Mouse (Mus musculus): ENCODE measurements around the gene Prmt8. TPM values are rescaled to one million over a fixed set of nuclear protein-coding genes. Genes with fewer than 3 reads are reported as not detected.

Prmt8 gene
- polyA plus RNA-seq, 1 experiment, result not detected

GRCm38 (mm10) chr6:127768621-127769274, 524 bp downstream of the Prmt8 start:
- H3K4me3 ChIP-seq (ENCODE audit: insufficient read depth, poor library complexity, severe bottlenecking), result no peak overlapping the region
- no peak for TF ChIP-seq FOSL1 (IDR thresholded peaks at IDR 0.05; ENCODE audit: insufficient read depth, low read length, poor library complexity, severe bottlenecking)
- no peak for TF ChIP-seq CTCF (IDR thresholded peaks at IDR 0.05; ENCODE audit: control insufficient read depth, insufficient read depth, insufficient read length)
- TF ChIP-seq MYOD1 (IDR thresholded peaks at IDR 0.05; ENCODE audit: control insufficient read depth, insufficient read length, low read depth), result no peak
- TF ChIP-seq CEBPB (IDR thresholded peaks at IDR 0.05; ENCODE audit: low read depth), result no peak
- TF ChIP-seq MAX (IDR thresholded peaks at IDR 0.05), result no peak
- TF ChIP-seq MYOG (IDR thresholded peaks at IDR 0.05; ENCODE audit: control insufficient read depth, extremely low read depth, insufficient read length), result no peak
- TF ChIP-seq USF1 (IDR thresholded peaks at IDR 0.05; ENCODE audit: low read depth), result no peak
- H3K79me3 ChIP-seq (ENCODE audit: low read depth), result no peaks in the 10 kb centered on the region
- no peaks in the 10 kb centered on the region for H3K36me3 ChIP-seq (ENCODE audit: control insufficient read depth, insufficient read depth)
- H3K27me3 ChIP-seq (ENCODE audit: control insufficient read depth, insufficient read depth, insufficient read length), result no peaks in the 10 kb centered on the region
- no peaks in the 10 kb centered on the region for H3K79me2 ChIP-seq (ENCODE audit: control insufficient read depth, insufficient read depth)
- H3ac ChIP-seq (ENCODE audit: control insufficient read depth, insufficient read length, low read depth), result no peak overlapping the region

DNA sequence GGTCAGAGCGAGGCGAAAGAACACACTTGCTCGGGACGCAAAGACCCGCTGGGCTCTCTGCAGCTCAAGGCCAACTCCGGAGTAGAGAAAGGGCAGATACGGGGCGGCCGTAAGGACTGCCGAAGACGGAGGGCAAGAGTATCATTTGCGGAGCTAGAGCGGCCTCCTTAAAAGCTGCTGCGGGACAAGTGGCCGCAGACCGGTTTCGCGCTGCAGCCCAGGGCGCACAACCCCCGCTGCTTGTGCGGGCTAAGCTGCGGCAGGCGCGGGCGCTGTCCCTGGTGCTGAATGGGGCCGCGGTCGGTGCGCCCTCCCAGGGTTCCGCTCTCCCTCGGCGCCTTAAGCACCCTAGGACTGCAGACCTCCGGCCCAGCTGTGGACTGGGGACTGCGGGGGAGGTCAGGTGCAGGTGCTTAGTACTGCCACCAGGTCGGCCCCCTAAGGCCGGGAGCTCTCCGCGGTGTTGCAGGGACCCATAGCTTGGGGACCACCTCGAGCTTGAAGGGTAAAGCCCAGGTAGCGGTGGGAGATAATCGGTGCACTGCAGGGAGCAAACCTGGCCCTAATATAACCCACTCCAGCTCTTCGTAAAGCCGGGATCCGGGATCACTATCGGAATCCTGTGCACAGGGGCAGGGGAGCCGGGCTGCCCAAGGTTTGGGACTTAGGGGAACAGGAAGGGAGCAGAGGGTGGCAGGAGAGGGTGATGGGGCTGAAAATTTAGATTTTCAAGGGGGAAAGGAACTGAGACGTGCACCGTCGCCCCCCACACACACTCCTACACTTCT, 1.4 kb downstream of the Prmt8 start:
- TF ChIP-seq CTCF (IDR thresholded peaks at IDR 0.05; ENCODE audit: control insufficient read depth, insufficient read depth, insufficient read length) (no peak), MAX (IDR thresholded peaks at IDR 0.05) (no peak), FOSL1 (IDR thresholded peaks at IDR 0.05; ENCODE audit: insufficient read depth, low read length, poor library complexity, severe bottlenecking) (no peak), MYOD1 (IDR thresholded peaks at IDR 0.05; ENCODE audit: control insufficient read depth, insufficient read length, low read depth) (no peak), USF1 (IDR thresholded peaks at IDR 0.05; ENCODE audit: low read depth) (no peak), CEBPB (IDR thresholded peaks at IDR 0.05; ENCODE audit: low read depth) (no peak), MYOG (IDR thresholded peaks at IDR 0.05; ENCODE audit: control insufficient read depth, extremely low read depth, insufficient read length) (no peak)
- Histone ChIP-seq H3K79me3 (ENCODE audit: low read depth) (no peaks in the 10 kb centered on the region), H3K79me2 (ENCODE audit: control insufficient read depth, insufficient read depth) (no peaks in the 10 kb centered on the region), H3K36me3 (ENCODE audit: control insufficient read depth, insufficient read depth) (no peaks in the 10 kb centered on the region), H3ac (ENCODE audit: control insufficient read depth, insufficient read length, low read depth) (no peak overlapping the region), H3K4me3 (ENCODE audit: insufficient read depth, poor library complexity, severe bottlenecking) (no peak overlapping the region), H3K27me3 (ENCODE audit: control insufficient read depth, insufficient read depth, insufficient read length) (no peaks in the 10 kb centered on the region)

- Histone ChIP-seq H3K4me3 (ENCODE audit: insufficient read depth, poor library complexity, severe bottlenecking) (no peak overlapping the region), H3K79me3 (ENCODE audit: low read depth) (no peaks in the 10 kb centered on the region), H3K36me3 (ENCODE audit: control insufficient read depth, insufficient read depth) (no peaks in the 10 kb centered on the region), H3K27me3 (ENCODE audit: control insufficient read depth, insufficient read depth, insufficient read length) (no peaks in the 10 kb centered on the region), H3K79me2 (ENCODE audit: control insufficient read depth, insufficient read depth) (no peaks in the 10 kb centered on the region), H3ac (ENCODE audit: control insufficient read depth, insufficient read length, low read depth) (no peak overlapping the region)
- TF ChIP-seq FOSL1 (IDR thresholded peaks at IDR 0.05; ENCODE audit: insufficient read depth, low read length, poor library complexity, severe bottlenecking), result no peak
These were observed 2.0 kb downstream of the Prmt8 start for GRCm38 (mm10) chr6:127767201-127767705.

DNA sequence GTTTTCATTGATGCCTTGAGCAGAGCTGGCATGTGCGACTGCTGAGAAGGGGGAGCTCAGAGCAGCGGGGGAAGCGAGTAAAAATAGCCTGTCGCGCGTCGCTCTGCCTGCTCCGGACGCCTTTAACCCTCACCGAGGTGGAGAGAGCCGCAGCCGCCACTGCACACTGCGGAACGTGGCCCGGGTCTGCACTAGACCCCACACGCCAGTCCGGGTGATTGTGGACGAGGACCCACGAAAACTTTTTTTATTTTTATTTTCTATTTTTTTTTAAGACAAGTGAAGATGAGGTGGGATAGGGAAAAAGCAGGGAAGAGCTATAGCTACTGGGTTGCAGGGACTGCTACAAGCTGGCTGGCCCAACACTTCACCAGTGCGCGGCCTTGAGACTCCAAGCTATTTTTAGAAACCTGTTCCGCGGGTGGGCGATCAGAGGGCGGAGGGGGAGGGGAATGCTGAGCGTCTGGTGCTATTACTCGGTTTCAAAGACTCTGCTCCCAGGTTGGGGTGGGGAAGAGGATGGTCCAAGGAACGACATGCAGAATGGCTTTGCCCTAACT, 2.6 kb downstream of the Prmt8 start:
- TF ChIP-seq CEBPB (IDR thresholded peaks at IDR 0.05; ENCODE audit: low read depth), result no peak
- no peak for TF ChIP-seq MYOG (IDR thresholded peaks at IDR 0.05; ENCODE audit: control insufficient read depth, extremely low read depth, insufficient read length)
- no peak for TF ChIP-seq USF1 (IDR thresholded peaks at IDR 0.05; ENCODE audit: low read depth)
- no peak for TF ChIP-seq FOSL1 (IDR thresholded peaks at IDR 0.05; ENCODE audit: insufficient read depth, low read length, poor library complexity, severe bottlenecking)
- no peak for TF ChIP-seq CTCF (IDR thresholded peaks at IDR 0.05; ENCODE audit: control insufficient read depth, insufficient read depth, insufficient read length)
- no peak for TF ChIP-seq MYOD1 (IDR thresholded peaks at IDR 0.05; ENCODE audit: control insufficient read depth, insufficient read length, low read depth)
- TF ChIP-seq MAX (IDR thresholded peaks at IDR 0.05), result no peak
- Histone ChIP-seq H3K79me3 (ENCODE audit: low read depth) (no peaks in the 10 kb centered on the region), H3K4me3 (ENCODE audit: insufficient read depth, poor library complexity, severe bottlenecking) (no peak overlapping the region), H3K79me2 (ENCODE audit: control insufficient read depth, insufficient read depth) (no peaks in the 10 kb centered on the region), H3K27me3 (ENCODE audit: control insufficient read depth, insufficient read depth, insufficient read length) (no peaks in the 10 kb centered on the region), H3K36me3 (ENCODE audit: control insufficient read depth, insufficient read depth) (no peaks in the 10 kb centered on the region), H3ac (ENCODE audit: control insufficient read depth, insufficient read length, low read depth) (no peak overlapping the region)

GRCm38 (mm10) chr6:127766041-127766604, 3.1 kb downstream of the Prmt8 start:
- Histone ChIP-seq H3K4me3 (ENCODE audit: insufficient read depth, poor library complexity, severe bottlenecking) (no peak overlapping the region), H3K79me3 (ENCODE audit: low read depth) (no peaks in the 10 kb centered on the region), H3K79me2 (ENCODE audit: control insufficient read depth, insufficient read depth) (no peaks in the 10 kb centered on the region), H3ac (ENCODE audit: control insufficient read depth, insufficient read length, low read depth) (no peak overlapping the region), H3K27me3 (ENCODE audit: control insufficient read depth, insufficient read depth, insufficient read length) (no peaks in the 10 kb centered on the region), H3K36me3 (ENCODE audit: control insufficient read depth, insufficient read depth) (no peaks in the 10 kb centered on the region)
- TF ChIP-seq MYOD1 (IDR thresholded peaks at IDR 0.05; ENCODE audit: control insufficient read depth, insufficient read length, low read depth) (no peak), CEBPB (IDR thresholded peaks at IDR 0.05; ENCODE audit: low read depth) (no peak), CTCF (IDR thresholded peaks at IDR 0.05; ENCODE audit: control insufficient read depth, insufficient read depth, insufficient read length) (no peak)
